Mouse (Mus musculus): Measurements from ENCODE around the gene Angel1. TPM values are rescaled to one million over a fixed set of nuclear protein-coding genes. Genes with fewer than 3 reads are reported as not detected.

The Angel1 gene
- 16.8 TPM for polyA plus RNA-seq (2017; shearing (Covaris generic))

DNA sequence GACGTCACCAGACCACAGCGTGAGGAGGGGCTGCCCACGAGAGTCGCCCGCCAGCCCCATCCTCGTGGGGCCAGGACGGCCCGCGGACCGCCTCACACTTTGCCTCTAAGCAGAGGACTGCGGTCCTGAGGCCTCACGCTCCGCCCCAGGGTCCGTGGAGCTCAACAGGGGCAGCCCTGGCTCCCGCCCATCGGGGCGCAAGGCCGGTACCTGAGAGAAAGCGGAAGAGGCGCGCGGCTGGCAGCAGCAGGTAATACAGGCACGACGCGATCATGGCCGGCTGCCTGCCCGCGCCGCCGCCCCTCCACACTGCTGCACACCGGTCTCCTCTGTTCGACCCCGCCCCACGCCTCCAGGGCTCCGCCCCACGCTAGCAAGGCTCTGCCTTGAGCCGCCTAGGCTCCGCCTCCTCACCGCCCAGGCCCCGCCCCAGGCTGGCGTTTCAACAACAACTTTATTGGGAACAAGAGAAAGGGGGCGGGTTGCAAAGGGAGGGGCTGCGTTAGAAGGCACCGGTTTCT lies at the start of gene Angel1:
Gene Angel1, minus strand, starts transcription at position 341 of the 521 bp plus-strand sequence.

GRCm38 (mm10) chr12:86734319-86734810 lies 8.1 kb upstream of the Angel1 start, which contains the start of gene Lrrc74a:
Gene Lrrc74a (plus strand): TSS chr12:86734369.

DNA sequence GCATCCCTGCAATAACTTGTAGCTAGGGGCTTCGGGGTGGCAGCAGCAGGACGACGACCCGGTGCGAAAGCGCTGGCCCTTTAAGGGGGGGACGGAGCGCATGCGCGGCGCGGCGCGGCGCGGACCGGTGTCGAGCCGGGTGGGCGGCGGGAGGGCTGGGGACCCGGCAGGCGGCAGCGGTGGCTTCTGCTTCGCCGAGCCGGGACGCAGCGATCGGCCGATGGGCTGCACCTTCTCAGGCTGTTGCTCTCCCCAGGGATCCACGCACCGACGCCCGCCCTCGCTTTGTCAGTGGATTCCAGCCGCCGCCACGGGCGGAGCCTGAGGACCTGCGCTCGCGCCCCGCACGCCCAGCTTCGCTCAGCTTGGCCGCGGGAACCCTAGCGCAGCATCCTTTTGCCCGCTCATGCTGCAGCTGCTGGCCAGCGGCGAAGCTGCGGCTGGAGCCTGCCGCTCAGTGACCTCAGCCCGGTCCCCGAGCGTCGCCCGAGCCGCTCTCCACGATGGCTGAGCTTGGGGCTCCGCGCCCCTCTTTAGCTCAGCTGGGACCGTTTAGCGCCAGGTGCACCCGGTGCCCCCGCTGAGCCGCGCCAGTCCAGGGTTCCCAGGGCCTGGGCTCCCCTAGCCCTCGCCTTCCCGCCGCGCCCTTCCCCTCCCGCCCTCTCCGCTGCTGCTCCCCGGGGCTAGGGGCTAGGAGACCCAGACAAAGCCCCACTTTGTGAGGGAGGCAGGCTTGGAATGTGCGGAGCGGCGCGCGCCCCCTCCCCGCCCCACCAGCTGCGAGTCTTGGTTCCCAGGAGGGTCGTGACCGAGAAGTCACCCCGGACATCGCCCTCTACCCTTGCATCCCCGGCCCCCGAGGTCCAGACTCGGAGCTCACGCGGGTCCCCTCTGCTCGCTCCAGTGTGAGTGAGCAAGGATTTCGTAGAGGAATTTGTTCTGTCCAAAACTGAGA lies 47.4 kb downstream of the Angel1 start, which contains the start of gene Vash1:
Gene Vash1, plus strand, starts transcription at position 110 of the 955 bp plus-strand sequence.

Other genes with a start within 250 kb of the Angel1 start
- not detected for gene Vash1, start 47.8 kb downstream of the Angel1 start, polyA plus RNA-seq (2017; shearing (Covaris generic))
- not detected for gene Lrrc74a, start 7.9 kb upstream of the Angel1 start, polyA plus RNA-seq (2017; shearing (Covaris generic))
- gene Irf2bpl, start 158.3 kb upstream of the Angel1 start, polyA plus RNA-seq (2017; shearing (Covaris generic)) = 109 TPM
- gene Cipc, start 220.6 kb upstream of the Angel1 start, polyA plus RNA-seq (2017; shearing (Covaris generic)) = 26.7 TPM